Mouse (Mus musculus): ENCODE measurements at regions not wholly inside any gene's neighbourhood (a gene's known extent, or its start where the extent isn't known, plus 50 kb on each side); places are given as distances from the start of the nearest gene placed in this dataset.

- TF ChIP-seq EP300 (IDR thresholded peaks at IDR 0.05; ENCODE audit: low read depth) (no peak), CTCF (IDR thresholded peaks at IDR 0.05; ENCODE audit: low read depth) (no peak)
- Histone ChIP-seq H3K4me2 (ENCODE audit: low read depth, low read length) (no peak overlapping the region), H3K27me3 (ENCODE audit: insufficient read depth, low read length) (no peaks in the 10 kb centered on the region), H3K9ac (replicated peaks) (no peak overlapping the region), H3K36me3 (replicated peaks; ENCODE audit: insufficient read depth, low read length) (no peaks in the 10 kb centered on the region), H3K4me3 (ENCODE audit: low read depth, low read length) (no peak overlapping the region), H3K9me3 (ENCODE audit: low read length) (no peaks in the 10 kb centered on the region), H3K27ac (ENCODE audit: low read depth) (no peak overlapping the region), H3K4me1 (ENCODE audit: insufficient read depth) (no peaks in the 10 kb centered on the region)
- DNase-seq (no peak), ATAC-seq (no peak)
- WGBS (ENCODE audit: insufficient replicate concordance): 83% methylated on average over 3 of the region's 3 CpGs
Observed at GRCm38 (mm10) chr12:95054887-95055286, 637.1 kb upstream of the Flrt2 start.

- Histone ChIP-seq H3K27me3 (ENCODE audit: insufficient read depth, low read length) (no peaks in the 10 kb centered on the region), H3K27ac (ENCODE audit: low read depth) (no peak overlapping the region), H3K9me3 (ENCODE audit: low read length) (no peaks in the 10 kb centered on the region), H3K9ac (replicated peaks) (no peak overlapping the region), H3K36me3 (replicated peaks; ENCODE audit: insufficient read depth, low read length) (no peaks in the 10 kb centered on the region), H3K4me3 (ENCODE audit: low read depth, low read length) (no peak overlapping the region), H3K4me1 (ENCODE audit: insufficient read depth) (no peaks in the 10 kb centered on the region), H3K4me2 (ENCODE audit: low read depth, low read length) (no peak overlapping the region)
- WGBS (ENCODE audit: insufficient replicate concordance): 75% methylated on average over 7 of the region's 7 CpGs
- ATAC-seq (no peak), DNase-seq (no peak)
- TF ChIP-seq CTCF (IDR thresholded peaks at IDR 0.05; ENCODE audit: low read depth): no peak
Observed at GRCm38 (mm10) chr12:95056926-95057325, 635.1 kb upstream of the Flrt2 start.

GRCm38 (mm10) chr12:95059396-95059795, 632.6 kb upstream of the Flrt2 start:
- Histone ChIP-seq H3K27me3 (ENCODE audit: insufficient read depth, low read length) (no peaks in the 10 kb centered on the region), H3K4me2 (ENCODE audit: low read depth, low read length) (no peak overlapping the region), H3K4me3 (ENCODE audit: low read depth, low read length) (no peak overlapping the region), H3K27ac (ENCODE audit: low read depth) (no peak overlapping the region), H3K36me3 (replicated peaks; ENCODE audit: insufficient read depth, low read length) (no peaks in the 10 kb centered on the region), H3K9me3 (ENCODE audit: low read length) (no peaks in the 10 kb centered on the region), H3K4me1 (ENCODE audit: insufficient read depth) (no peaks in the 10 kb centered on the region), H3K9ac (replicated peaks) (no peak overlapping the region)
- DNase-seq (no peak), ATAC-seq (no peak)
- WGBS (ENCODE audit: insufficient replicate concordance): 84% methylated on average over 2 of the region's 2 CpGs
- TF ChIP-seq EP300 (IDR thresholded peaks at IDR 0.05; ENCODE audit: low read depth) (no peak), CTCF (IDR thresholded peaks at IDR 0.05; ENCODE audit: low read depth) (no peak)

GRCm38 (mm10) chr12:95072307-95072706, 619.7 kb upstream of the Flrt2 start:
- 71% methylated on average over 2 of the region's 2 CpGs for WGBS (ENCODE audit: insufficient replicate concordance)
- no peak overlapping the region for H3K4me3 ChIP-seq (ENCODE audit: low read depth, low read length)

GRCm38 (mm10) chr12:95119223-95119952, 572.6 kb upstream of the Flrt2 start:
- no peaks in the 10 kb centered on the region for H3K27me3 ChIP-seq (ENCODE audit: insufficient read depth, low read length)
- no peak overlapping the region for H3K27ac ChIP-seq (ENCODE audit: low read depth)
- no peak overlapping the region for H3K4me3 ChIP-seq (ENCODE audit: low read depth, low read length)
- H3K9me3 ChIP-seq (ENCODE audit: low read length): no peaks in the 10 kb centered on the region
- TF ChIP-seq EP300 (IDR thresholded peaks at IDR 0.05; ENCODE audit: low read depth) (no peak), CTCF (IDR thresholded peaks at IDR 0.05; ENCODE audit: low read depth) (no peak)
- H3K36me3 ChIP-seq (replicated peaks; ENCODE audit: insufficient read depth, low read length): no peaks in the 10 kb centered on the region
- DNase-seq: no peak
- no peak overlapping the region for H3K9ac ChIP-seq (replicated peaks)
- H3K4me1 ChIP-seq (ENCODE audit: insufficient read depth): no peaks in the 10 kb centered on the region
- no peak overlapping the region for H3K4me2 ChIP-seq (ENCODE audit: low read depth, low read length)
- WGBS (ENCODE audit: insufficient replicate concordance): 65% methylated on average over 3 of the region's 3 CpGs
- ATAC-seq: no peak

More at GRCm38 (mm10) chr12:95072307-95072706, 619.7 kb upstream of the Flrt2 start:
- Histone ChIP-seq H3K9ac (replicated peaks) (no peak overlapping the region), H3K27ac (ENCODE audit: low read depth) (no peak overlapping the region), H3K36me3 (replicated peaks; ENCODE audit: insufficient read depth, low read length) (no peaks in the 10 kb centered on the region), H3K4me1 (ENCODE audit: insufficient read depth) (no peaks in the 10 kb centered on the region), H3K27me3 (ENCODE audit: insufficient read depth, low read length) (no peaks in the 10 kb centered on the region), H3K4me2 (ENCODE audit: low read depth, low read length) (no peak overlapping the region), H3K9me3 (ENCODE audit: low read length) (no peaks in the 10 kb centered on the region)
- DNase-seq: no peak
- ATAC-seq: no peak
- TF ChIP-seq CTCF (IDR thresholded peaks at IDR 0.05; ENCODE audit: low read depth): no peak
- no peak for TF ChIP-seq EP300 (IDR thresholded peaks at IDR 0.05; ENCODE audit: low read depth)

GRCm38 (mm10) chr12:95132804-95133203, 559.2 kb upstream of the Flrt2 start:
- no peaks in the 10 kb centered on the region for H3K4me1 ChIP-seq (ENCODE audit: insufficient read depth)
- no peak for ATAC-seq
- H3K27me3 ChIP-seq (ENCODE audit: insufficient read depth, low read length): no peaks in the 10 kb centered on the region
- no peaks in the 10 kb centered on the region for H3K9me3 ChIP-seq (ENCODE audit: low read length)
- H3K27ac ChIP-seq (ENCODE audit: low read depth): no peak overlapping the region
- H3K4me3 ChIP-seq (ENCODE audit: low read depth, low read length): no peak overlapping the region
- DNase-seq: no peak
- H3K4me2 ChIP-seq (ENCODE audit: low read depth, low read length): no peak overlapping the region
- H3K9ac ChIP-seq (replicated peaks): no peak overlapping the region
- no peaks in the 10 kb centered on the region for H3K36me3 ChIP-seq (replicated peaks; ENCODE audit: insufficient read depth, low read length)
- 73% methylated on average over 1 of the region's 1 CpGs for WGBS (ENCODE audit: insufficient replicate concordance)
- TF ChIP-seq CTCF (IDR thresholded peaks at IDR 0.05; ENCODE audit: low read depth) (no peak), EP300 (IDR thresholded peaks at IDR 0.05; ENCODE audit: low read depth) (no peak)

All from liver, postnatal 0 days (tissue).